Mouse (Mus musculus): ENCODE results near the gene Gm20075.

DNA sequence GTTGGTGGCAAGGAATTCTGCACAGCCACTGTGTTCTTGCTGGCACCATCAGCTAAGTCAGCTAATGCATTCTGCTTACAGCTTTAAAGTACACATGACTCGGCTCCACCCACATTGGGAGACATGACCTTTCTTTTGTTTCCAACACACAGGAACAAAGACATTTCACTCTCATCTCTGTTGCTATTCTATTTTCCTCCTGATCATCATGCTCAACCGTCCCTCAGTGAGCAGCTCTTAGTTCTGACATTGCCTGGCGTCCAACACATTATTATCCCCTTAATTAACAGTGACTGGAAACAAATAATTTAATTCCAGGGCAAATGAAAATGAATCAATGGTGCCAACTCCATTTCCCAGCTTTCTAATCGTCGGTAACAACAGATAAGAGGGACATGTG lies 35.8 kb downstream of the Gm20075 start:
- TF ChIP-seq POLR2A (IDR thresholded peaks at IDR 0.05; ENCODE audit: insufficient read depth, low read depth, low read length): no peak
- TF ChIP-seq CTCF (IDR thresholded peaks at IDR 0.05; ENCODE audit: insufficient read depth, low read depth, low read length): no peak
